Mouse (Mus musculus) mouse trophoblast stem cell (cell line): Measurements from ENCODE around the gene Rps5.
"Not testable (repeated sequence)": the region's sequence is repeated elsewhere in the genome, so short reads cannot be mapped to it uniquely, and the experiment has no call there.

Experiments used
- in situ Hi-C, 2 experiments: fragments of 300-500 bp; cut with MseI, MboI; formaldehyde crosslinking; loops; 2 replicates in 1 of 2; 3 replicates in 1 of 2; pipeline ENCODE4 v1.15.1; 2025

Gene Rps5

GRCm38 (mm10) chr7:12927693-12928589 is 5.9 kb downstream of the Rps5 start:
- in situ Hi-C loops = no loop called here

DNA sequence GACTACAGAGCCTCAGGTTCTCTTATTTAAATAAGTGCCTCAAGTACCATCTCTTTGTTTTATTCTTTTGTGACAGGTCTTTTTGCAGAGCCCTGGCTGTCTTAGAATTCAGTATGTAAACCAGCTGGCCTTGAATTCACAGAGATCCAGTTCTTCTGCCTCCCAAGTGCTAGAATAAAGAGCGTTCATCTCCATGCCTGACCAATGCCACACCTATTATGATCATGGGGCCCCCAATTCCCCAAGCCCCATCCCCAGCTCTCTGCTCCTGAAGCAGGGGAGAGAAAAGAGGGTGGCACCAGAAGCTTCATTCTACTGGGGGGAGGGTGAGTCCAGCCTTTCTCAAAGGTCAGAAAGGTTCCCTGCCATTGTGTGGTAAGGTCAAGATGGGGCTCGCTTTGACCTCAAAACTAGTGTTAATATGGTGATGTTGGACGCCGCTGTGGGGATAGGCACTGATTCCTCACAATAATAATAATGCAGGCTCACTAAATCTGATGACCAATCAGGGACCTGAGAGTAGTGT is 11.6 kb downstream of the Rps5 start:
- in situ Hi-C loops = no loop called here

- in situ Hi-C loops = no loop called here
These were observed 12.7 kb downstream of the Rps5 start for GRCm38 (mm10) chr7:12934808-12935207.

DNA sequence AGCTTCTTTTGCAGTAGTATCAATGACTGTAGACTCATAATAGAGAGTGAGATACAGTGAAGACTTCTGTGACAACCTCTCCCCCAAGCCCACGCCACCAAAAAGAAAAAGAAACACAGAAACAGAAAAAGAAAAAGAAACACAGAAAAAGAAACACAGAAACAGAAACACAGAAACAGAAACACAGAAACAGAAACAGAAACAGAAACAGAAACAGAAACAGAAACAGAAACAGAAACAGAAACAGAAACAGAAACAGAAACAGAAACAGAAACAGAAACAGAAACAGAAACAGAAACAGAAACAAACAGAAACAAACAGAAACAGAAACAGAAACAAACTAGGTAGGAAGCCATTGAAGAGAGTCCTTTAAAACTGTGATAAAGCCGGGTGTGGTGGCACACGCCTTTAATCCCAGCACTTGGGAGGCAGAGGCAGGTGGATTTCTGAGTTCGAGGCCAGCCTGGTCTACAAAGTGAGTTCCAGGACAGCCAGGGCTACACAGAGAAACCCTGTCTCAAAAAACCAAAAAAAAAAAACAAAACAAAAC is 15.2 kb downstream of the Rps5 start:
- in situ Hi-C loops = not testable (repeated sequence)

DNA sequence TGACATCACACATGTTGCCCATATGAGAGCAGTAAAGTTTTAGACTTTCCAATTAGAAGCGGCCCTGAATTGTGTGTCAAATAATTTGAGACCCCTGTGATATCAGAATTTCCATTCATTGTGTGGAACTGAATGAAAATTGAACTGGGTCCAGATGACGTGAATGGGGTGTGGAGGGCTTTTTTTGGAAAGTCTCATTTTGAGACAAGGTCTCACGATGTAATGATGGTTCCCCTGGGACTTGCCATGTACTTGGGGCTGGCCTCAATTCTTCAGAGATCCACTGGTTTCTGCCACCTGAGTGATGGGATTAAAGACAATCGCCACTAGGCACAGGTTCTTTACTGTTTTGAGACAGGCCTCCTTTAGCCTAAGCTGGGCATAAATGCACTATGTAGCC is 18.5 kb downstream of the Rps5 start:
- in situ Hi-C loops = no loop called here

- in situ Hi-C loops = no loop called here
These were observed 21.4 kb downstream of the Rps5 start for GRCm38 (mm10) chr7:12943488-12943887.

- in situ Hi-C loops = no loop called here
These were observed 27.2 kb downstream of the Rps5 start for GRCm38 (mm10) chr7:12949032-12949871.

DNA sequence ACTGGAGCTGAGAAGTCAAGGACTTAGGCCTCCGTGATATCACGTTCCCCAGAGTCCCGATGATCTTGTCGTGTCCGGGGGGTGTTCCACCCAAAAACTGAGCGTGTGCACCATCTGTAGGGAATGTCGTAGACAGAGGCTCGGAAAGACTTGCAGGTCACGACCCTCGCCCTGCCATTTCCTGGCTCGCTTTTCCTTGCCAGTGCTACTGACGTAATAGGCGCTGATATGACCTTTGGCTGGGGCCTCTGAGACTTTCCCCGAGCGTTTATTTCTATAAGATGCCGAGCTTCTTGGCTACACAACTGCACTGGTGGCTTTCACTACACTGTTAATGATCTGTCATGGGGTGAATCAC is 27.8 kb downstream of the Rps5 start:
- in situ Hi-C loops = no loop called here

DNA sequence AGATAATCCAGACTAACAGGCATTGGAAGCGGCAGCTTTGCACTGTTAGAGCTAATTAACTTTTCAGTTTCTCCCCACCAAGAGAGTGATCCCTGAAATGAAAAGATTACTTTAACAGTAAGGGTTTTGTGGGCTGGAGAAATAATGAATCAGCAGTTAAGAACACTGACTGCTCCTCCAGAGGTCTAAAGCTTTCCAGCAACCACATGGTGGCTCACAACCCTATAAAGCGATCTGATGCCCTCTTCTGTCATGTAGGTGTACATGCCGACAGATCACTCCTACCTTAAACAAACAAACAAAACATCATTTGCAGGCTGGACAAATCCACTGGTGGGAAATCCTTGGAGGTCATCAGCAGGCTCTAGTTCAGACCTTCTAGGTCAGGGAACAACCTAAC is 32.8 kb downstream of the Rps5 start:
- in situ Hi-C loops = no loop called here

GRCm38 (mm10) chr7:12957511-12957910 is 35.4 kb downstream of the Rps5 start:
- in situ Hi-C loops = no loop called here

GRCm38 (mm10) chr7:12958948-12959347 is 36.9 kb downstream of the Rps5 start:
- in situ Hi-C loops = no loop called here

GRCm38 (mm10) chr7:12959718-12960117 is 37.6 kb downstream of the Rps5 start:
- in situ Hi-C loops = no loop called here

GRCm38 (mm10) chr7:12961511-12962141 is 39.5 kb downstream of the Rps5 start:
- in situ Hi-C loops = no loop called here

GRCm38 (mm10) chr7:12965678-12966091 is 43.6 kb downstream of the Rps5 start, which contains the start of gene Zfp324:
TSS of gene Zfp324 (plus strand) at chr7:12965838.
- in situ Hi-C loops = no loop called here

DNA sequence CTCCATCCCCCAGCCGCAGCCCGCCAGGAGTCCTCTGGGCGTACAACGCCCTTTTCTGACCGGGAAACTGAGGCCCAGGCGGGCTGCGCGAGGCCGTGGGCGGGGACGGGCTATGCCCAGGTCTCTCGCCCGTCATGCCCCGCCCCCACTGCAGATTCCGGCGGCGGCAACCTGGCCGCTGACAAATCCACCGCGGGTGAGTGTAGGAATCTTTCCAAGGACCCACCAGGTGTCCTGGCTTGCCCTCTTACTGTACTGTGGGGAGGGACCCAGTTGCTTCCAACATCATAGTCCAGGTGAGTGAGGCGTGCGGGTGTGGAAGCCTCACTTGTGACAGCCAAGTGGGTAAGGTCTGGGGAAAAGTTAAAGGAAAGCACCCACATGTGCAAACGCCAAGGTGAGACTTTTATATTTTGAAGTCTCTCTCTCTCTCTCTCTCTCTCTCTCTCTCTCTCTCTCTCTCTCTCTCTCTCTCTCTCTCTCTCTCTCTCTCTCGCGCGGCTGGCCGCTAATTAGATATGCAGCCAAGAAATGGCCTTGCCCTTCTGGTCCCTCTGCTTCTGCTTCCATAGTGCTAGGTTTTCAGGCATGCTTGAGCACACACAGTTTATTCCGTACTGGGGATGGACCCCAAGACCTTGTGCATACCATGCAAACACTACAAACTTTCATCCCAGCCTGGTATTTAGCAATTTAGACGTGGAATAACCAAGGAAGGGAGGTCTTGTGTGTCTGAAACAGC is 44.2 kb downstream of the Rps5 start:
- in situ Hi-C loops = no loop called here

DNA sequence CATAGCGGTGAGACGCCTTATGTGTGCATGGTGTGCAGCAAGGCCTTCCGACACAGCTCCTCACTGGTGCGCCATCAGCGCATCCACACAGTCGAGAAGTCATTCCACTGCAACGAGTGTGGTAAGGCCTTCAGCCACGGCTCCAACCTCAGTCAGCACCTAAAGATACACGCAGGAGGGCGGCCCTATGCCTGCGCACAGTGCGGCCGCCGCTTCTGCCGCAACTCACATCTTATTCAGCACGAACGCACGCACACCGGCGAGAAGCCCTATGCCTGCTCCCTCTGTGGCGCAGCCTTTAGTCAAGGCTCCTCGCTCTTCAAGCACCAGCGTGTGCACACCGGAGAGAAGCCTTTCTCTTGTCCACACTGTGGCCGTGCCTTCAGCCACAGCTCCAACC is 48.8 kb downstream of the Rps5 start:
- in situ Hi-C loops = no loop called here
